Mouse (Mus musculus): ENCODE measurements at regions not wholly inside any gene's neighbourhood (a gene's known extent, or its start where the extent isn't known, plus 50 kb on each side); places are given as distances from the start of the nearest gene placed in this dataset.

- Histone ChIP-seq H3K4me1 (ENCODE audit: control insufficient read depth, insufficient read depth) (no peaks in the 10 kb centered on the region), H3K4me3 (ENCODE audit: low read depth, low read length) (no peak overlapping the region), H3K9ac (replicated peaks; ENCODE audit: low read depth, low read length) (no peak overlapping the region), H3K4me2 (ENCODE audit: low read depth, low read length) (no peak overlapping the region), H3K27ac (ENCODE audit: low read depth) (no peak overlapping the region), H3K36me3 (replicated peaks; ENCODE audit: control insufficient read depth, insufficient read depth, low read length) (no peaks in the 10 kb centered on the region), H3K9me3 (replicated peaks; ENCODE audit: control insufficient read depth, low read length) (no peaks in the 10 kb centered on the region), H3K27me3 (ENCODE audit: control insufficient read depth, insufficient read depth, low read length) (no peaks in the 10 kb centered on the region)
- TF ChIP-seq CTCF (IDR thresholded peaks at IDR 0.05; ENCODE audit: low read depth), result no peak
- TF ChIP-seq EP300 (IDR thresholded peaks at IDR 0.05; ENCODE audit: low read depth), result no peak
- DNase-seq (ENCODE audit: low spot score), result no peak
- WGBS, result 36% methylated on average over 7 of the region's 7 CpGs
- no peak for ATAC-seq (ENCODE audit: insufficient read depth, low read depth)
Measured at GRCm38 (mm10) chr4:89621260-89621659, 58.0 kb upstream of the Dmrta1 start.

GRCm38 (mm10) chr4:89604721-89605120 lies 74.5 kb upstream of the Dmrta1 start:
- ATAC-seq (ENCODE audit: insufficient read depth, low read depth), result no peak
- H3K9me3 ChIP-seq (replicated peaks; ENCODE audit: control insufficient read depth, low read length), result no peaks in the 10 kb centered on the region
- 48% methylated on average over 1 of the region's 1 CpGs for WGBS
- no peak overlapping the region for H3K4me3 ChIP-seq (ENCODE audit: low read depth, low read length)
- H3K4me2 ChIP-seq (ENCODE audit: low read depth, low read length), result no peak overlapping the region
- H3K27ac ChIP-seq (ENCODE audit: low read depth), result no peak overlapping the region
- no peak overlapping the region for H3K9ac ChIP-seq (replicated peaks; ENCODE audit: low read depth, low read length)
- DNase-seq (ENCODE audit: low spot score), result no peak
- no peaks in the 10 kb centered on the region for H3K4me1 ChIP-seq (ENCODE audit: control insufficient read depth, insufficient read depth)
- TF ChIP-seq CTCF (IDR thresholded peaks at IDR 0.05; ENCODE audit: low read depth), result no peak
- TF ChIP-seq EP300 (IDR thresholded peaks at IDR 0.05; ENCODE audit: low read depth), result no peak
- H3K27me3 ChIP-seq (ENCODE audit: control insufficient read depth, insufficient read depth, low read length), result no peaks in the 10 kb centered on the region
- no peaks in the 10 kb centered on the region for H3K36me3 ChIP-seq (replicated peaks; ENCODE audit: control insufficient read depth, insufficient read depth, low read length)

- ATAC-seq (ENCODE audit: insufficient read depth, low read depth), result no peak
- H3K4me3 ChIP-seq (ENCODE audit: low read depth, low read length), result no peak overlapping the region
- no peaks in the 10 kb centered on the region for H3K4me1 ChIP-seq (ENCODE audit: control insufficient read depth, insufficient read depth)
- H3K4me2 ChIP-seq (ENCODE audit: low read depth, low read length), result no peak overlapping the region
- DNase-seq (ENCODE audit: low spot score), result peak; percentile 14
- no peaks in the 10 kb centered on the region for H3K36me3 ChIP-seq (replicated peaks; ENCODE audit: control insufficient read depth, insufficient read depth, low read length)
- H3K27ac ChIP-seq (ENCODE audit: low read depth), result no peak overlapping the region
- 17% methylated on average over 10 of the region's 10 CpGs for WGBS
- TF ChIP-seq CTCF (IDR thresholded peaks at IDR 0.05; ENCODE audit: low read depth), result peak; percentile 61
- no peak for TF ChIP-seq EP300 (IDR thresholded peaks at IDR 0.05; ENCODE audit: low read depth)
- H3K27me3 ChIP-seq (ENCODE audit: control insufficient read depth, insufficient read depth, low read length), result no peaks in the 10 kb centered on the region
- no peaks in the 10 kb centered on the region for H3K9me3 ChIP-seq (replicated peaks; ENCODE audit: control insufficient read depth, low read length)
- H3K9ac ChIP-seq (replicated peaks; ENCODE audit: low read depth, low read length), result no peak overlapping the region
Measured at GRCm38 (mm10) chr4:89575529-89575928, 103.7 kb upstream of the Dmrta1 start.

GRCm38 (mm10) chr4:89554711-89555466 lies 124.3 kb upstream of the Dmrta1 start:
- Histone ChIP-seq H3K4me1 (ENCODE audit: control insufficient read depth, insufficient read depth) (no peaks in the 10 kb centered on the region), H3K27me3 (ENCODE audit: control insufficient read depth, insufficient read depth, low read length) (no peaks in the 10 kb centered on the region), H3K4me3 (ENCODE audit: low read depth, low read length) (no peak overlapping the region), H3K36me3 (replicated peaks; ENCODE audit: control insufficient read depth, insufficient read depth, low read length) (no peaks in the 10 kb centered on the region), H3K9me3 (replicated peaks; ENCODE audit: control insufficient read depth, low read length) (no peaks in the 10 kb centered on the region), H3K9ac (replicated peaks; ENCODE audit: low read depth, low read length) (no peak overlapping the region), H3K4me2 (ENCODE audit: low read depth, low read length) (no peak overlapping the region), H3K27ac (ENCODE audit: low read depth) (no peak overlapping the region)
- ATAC-seq (ENCODE audit: insufficient read depth, low read depth) (no peak), DNase-seq (ENCODE audit: low spot score) (no peak)
- TF ChIP-seq CTCF (IDR thresholded peaks at IDR 0.05; ENCODE audit: low read depth), result no peak
- no peak for TF ChIP-seq EP300 (IDR thresholded peaks at IDR 0.05; ENCODE audit: low read depth)
- WGBS, result 62% methylated on average over 7 of the region's 7 CpGs

GRCm38 (mm10) chr4:89552556-89552955 lies 126.7 kb upstream of the Dmrta1 start:
- Histone ChIP-seq H3K4me3 (ENCODE audit: low read depth, low read length) (no peak overlapping the region), H3K27ac (ENCODE audit: low read depth) (no peak overlapping the region), H3K27me3 (ENCODE audit: control insufficient read depth, insufficient read depth, low read length) (no peaks in the 10 kb centered on the region), H3K9ac (replicated peaks; ENCODE audit: low read depth, low read length) (no peak overlapping the region), H3K9me3 (replicated peaks; ENCODE audit: control insufficient read depth, low read length) (no peaks in the 10 kb centered on the region), H3K4me1 (ENCODE audit: control insufficient read depth, insufficient read depth) (no peaks in the 10 kb centered on the region), H3K4me2 (ENCODE audit: low read depth, low read length) (no peak overlapping the region), H3K36me3 (replicated peaks; ENCODE audit: control insufficient read depth, insufficient read depth, low read length) (no peaks in the 10 kb centered on the region)
- ATAC-seq (ENCODE audit: insufficient read depth, low read depth) (no peak), DNase-seq (ENCODE audit: low spot score) (no peak)
- WGBS, result 71% methylated on average over 6 of the region's 6 CpGs
- TF ChIP-seq CTCF (IDR thresholded peaks at IDR 0.05; ENCODE audit: low read depth) (no peak), EP300 (IDR thresholded peaks at IDR 0.05; ENCODE audit: low read depth) (no peak)

GRCm38 (mm10) chr4:89550515-89550914 lies 128.7 kb upstream of the Dmrta1 start:
- DNase-seq (ENCODE audit: low spot score) (no peak), ATAC-seq (ENCODE audit: insufficient read depth, low read depth) (no peak)
- 75% methylated on average over 2 of the region's 2 CpGs for WGBS
- no peaks in the 10 kb centered on the region for H3K9me3 ChIP-seq (replicated peaks; ENCODE audit: control insufficient read depth, low read length)
- no peaks in the 10 kb centered on the region for H3K27me3 ChIP-seq (ENCODE audit: control insufficient read depth, insufficient read depth, low read length)
- H3K4me1 ChIP-seq (ENCODE audit: control insufficient read depth, insufficient read depth), result no peaks in the 10 kb centered on the region
- no peak overlapping the region for H3K27ac ChIP-seq (ENCODE audit: low read depth)
- no peak overlapping the region for H3K4me3 ChIP-seq (ENCODE audit: low read depth, low read length)
- H3K4me2 ChIP-seq (ENCODE audit: low read depth, low read length), result no peak overlapping the region
- no peaks in the 10 kb centered on the region for H3K36me3 ChIP-seq (replicated peaks; ENCODE audit: control insufficient read depth, insufficient read depth, low read length)
- no peak for TF ChIP-seq EP300 (IDR thresholded peaks at IDR 0.05; ENCODE audit: low read depth)
- no peak for TF ChIP-seq CTCF (IDR thresholded peaks at IDR 0.05; ENCODE audit: low read depth)
- H3K9ac ChIP-seq (replicated peaks; ENCODE audit: low read depth, low read length), result no peak overlapping the region
